Mouse (Mus musculus): ENCODE measurements around the gene Alkbh6. TPM values are rescaled to one million over a fixed set of nuclear protein-coding genes. Genes with fewer than 3 reads are reported as not detected.

Alkbh6 gene
- total RNA-seq, 1 experiment, result 24.5 TPM

DNA sequence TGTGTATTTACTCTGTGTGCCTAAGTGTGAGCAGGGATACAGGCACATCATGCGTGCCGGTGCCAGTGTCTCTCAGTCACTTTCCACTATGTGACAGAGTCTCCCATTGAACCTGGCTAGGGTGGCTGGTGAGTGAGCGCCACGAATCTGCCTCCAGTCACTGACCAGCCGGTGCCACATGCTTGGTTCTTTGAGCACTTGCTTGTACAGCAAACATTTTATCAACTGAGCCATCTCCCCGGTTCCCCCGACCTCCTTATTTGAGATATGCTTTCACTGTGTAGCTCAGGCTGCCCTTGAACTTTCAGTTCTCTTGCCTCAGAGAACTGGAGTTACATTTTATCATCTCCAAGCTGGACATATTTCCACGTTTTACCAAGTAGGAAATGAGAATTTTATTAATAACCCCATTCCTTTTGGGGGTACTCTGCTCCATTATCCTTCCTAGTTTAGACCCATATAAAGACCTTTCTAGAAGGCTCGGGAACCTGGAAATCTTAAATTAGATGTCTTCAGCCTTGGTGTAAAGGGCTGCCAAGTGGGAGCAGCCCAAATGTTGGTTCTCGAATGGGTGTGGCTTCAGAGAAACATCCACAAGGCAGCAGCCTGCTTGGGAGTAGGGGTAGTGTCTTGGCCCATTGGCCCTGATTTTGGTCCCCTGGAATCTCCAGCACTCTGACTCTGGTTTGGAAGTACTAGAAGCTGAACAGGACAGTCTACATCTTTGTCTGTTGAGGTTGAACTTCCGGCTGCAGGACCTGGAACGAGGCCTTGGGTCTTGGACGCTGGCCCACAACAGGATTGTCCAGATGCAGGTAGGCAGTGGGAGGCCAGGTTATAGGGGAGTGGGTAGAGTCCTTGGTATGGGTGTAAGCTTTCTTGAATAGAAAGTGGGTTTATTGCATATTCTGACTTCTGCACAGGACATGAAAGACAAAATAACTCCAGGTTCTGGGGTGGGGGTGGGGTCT, 7.3 kb downstream of the Alkbh6 start:
- no peak overlapping the region for H3K9ac ChIP-seq (ENCODE audit: insufficient read depth, low read depth, low read length, poor library complexity, severe bottlenecking)
- H3K4me3 ChIP-seq (ENCODE audit: insufficient read depth in 1 of 2, low read depth in 1 of 2, low read length in 2 of 2, poor library complexity in 1 of 2, severe bottlenecking in 1 of 2), result peak overlapping the region; percentile 68 to 78; a peak in 3 of 4 replicates
- H3K9me3 ChIP-seq (ENCODE audit: control insufficient read depth, insufficient read depth, low read depth, low read length), result no peaks in the 10 kb centered on the region
- no peak for TF ChIP-seq ZC3H11A (IDR thresholded peaks at IDR 0.05; ENCODE audit: borderline replicate concordance, low read depth, low read length)
- no peak for TF ChIP-seq MAFK (IDR thresholded peaks at IDR 0.05; ENCODE audit: insufficient read depth, low read depth, low read length)
- no peak for TF ChIP-seq ZNF384 (IDR thresholded peaks at IDR 0.05; ENCODE audit: low read depth, low read length)
- TF ChIP-seq HCFC1 (IDR thresholded peaks at IDR 0.05; ENCODE audit: borderline replicate concordance, insufficient read depth, low read length), result no peak
- TF ChIP-seq CHD2 (IDR thresholded peaks at IDR 0.05; ENCODE audit: low read depth, low read length), result no peak
- H3K36me3 ChIP-seq (ENCODE audit: control insufficient read depth, insufficient read depth, low read length, poor library complexity, severe bottlenecking), result peaks cover 5% of the 10 kb centered on the region; the same call in 1 of the 2 replicates
- no peak for DNase-seq (ENCODE audit: low read depth, low spot score)
- in situ Hi-C loops (cut with MboI; ENCODE audit: low sequenced_read_pairs in 2 of 2, unreplicated experiment in 2 of 2), result no loop called here
- H3K4me1 ChIP-seq (ENCODE audit: control insufficient read depth in 2 of 2, insufficient read depth in 2 of 2, low read length in 2 of 2, poor library complexity in 1 of 2), result peaks cover 0 to 6% of the 10 kb centered on the region in 2 experiments; a peak in 2 of 4 replicates
- no peak overlapping the region for H3K27ac ChIP-seq (ENCODE audit: insufficient read depth, low read depth, low read length, poor library complexity, severe bottlenecking)

DNA sequence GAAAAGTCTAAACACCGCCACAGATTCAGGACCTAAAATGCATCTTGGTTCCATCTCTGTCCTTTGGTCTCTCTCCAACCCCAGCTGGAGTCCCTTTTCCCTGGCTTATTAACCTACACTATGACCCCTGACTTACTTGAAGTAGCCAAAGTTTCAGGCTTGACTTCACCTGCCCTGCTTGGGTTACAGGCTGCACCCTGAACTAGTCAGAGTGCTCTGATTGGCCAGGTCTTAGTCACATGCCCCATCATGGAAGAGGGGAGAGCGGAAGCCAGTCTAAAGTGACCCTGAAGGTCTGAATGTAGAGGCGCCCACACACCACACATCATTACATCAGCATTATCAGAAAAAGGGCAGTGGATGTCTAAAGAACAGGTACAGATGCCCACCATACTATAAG, 9.6 kb downstream of the Alkbh6 start:
- no peak for TF ChIP-seq HCFC1 (IDR thresholded peaks at IDR 0.05; ENCODE audit: borderline replicate concordance, insufficient read depth, low read length)
- no peak for TF ChIP-seq ZC3H11A (IDR thresholded peaks at IDR 0.05; ENCODE audit: borderline replicate concordance, low read depth, low read length)
- no peak for TF ChIP-seq ZNF384 (IDR thresholded peaks at IDR 0.05; ENCODE audit: low read depth, low read length)
- TF ChIP-seq CHD2 (IDR thresholded peaks at IDR 0.05; ENCODE audit: low read depth, low read length), result no peak
- no peak for TF ChIP-seq MAFK (IDR thresholded peaks at IDR 0.05; ENCODE audit: insufficient read depth, low read depth, low read length)
- H3K4me1 ChIP-seq (ENCODE audit: control insufficient read depth in 2 of 2, insufficient read depth in 2 of 2, low read length in 2 of 2, poor library complexity in 1 of 2), result peaks cover 4 to 7% of the 10 kb centered on the region in 2 experiments; a peak in 3 of 4 replicates
- DNase-seq (ENCODE audit: low read depth, low spot score), result no peak
- H3K9ac ChIP-seq (ENCODE audit: insufficient read depth, low read depth, low read length, poor library complexity, severe bottlenecking), result no peak overlapping the region
- peaks cover 5% of the 10 kb centered on the region; the same call in 1 of the 2 replicates for H3K36me3 ChIP-seq (ENCODE audit: control insufficient read depth, insufficient read depth, low read length, poor library complexity, severe bottlenecking)
- H3K4me3 ChIP-seq (ENCODE audit: insufficient read depth in 1 of 2, low read depth in 1 of 2, low read length in 2 of 2, poor library complexity in 1 of 2, severe bottlenecking in 1 of 2), result no peak overlapping the region
- no peaks in the 10 kb centered on the region for H3K9me3 ChIP-seq (ENCODE audit: control insufficient read depth, insufficient read depth, low read depth, low read length)
- in situ Hi-C loops (cut with MboI; ENCODE audit: low sequenced_read_pairs in 2 of 2, unreplicated experiment in 2 of 2), result no loop called here
- no peak overlapping the region for H3K27ac ChIP-seq (ENCODE audit: insufficient read depth, low read depth, low read length, poor library complexity, severe bottlenecking)

DNA sequence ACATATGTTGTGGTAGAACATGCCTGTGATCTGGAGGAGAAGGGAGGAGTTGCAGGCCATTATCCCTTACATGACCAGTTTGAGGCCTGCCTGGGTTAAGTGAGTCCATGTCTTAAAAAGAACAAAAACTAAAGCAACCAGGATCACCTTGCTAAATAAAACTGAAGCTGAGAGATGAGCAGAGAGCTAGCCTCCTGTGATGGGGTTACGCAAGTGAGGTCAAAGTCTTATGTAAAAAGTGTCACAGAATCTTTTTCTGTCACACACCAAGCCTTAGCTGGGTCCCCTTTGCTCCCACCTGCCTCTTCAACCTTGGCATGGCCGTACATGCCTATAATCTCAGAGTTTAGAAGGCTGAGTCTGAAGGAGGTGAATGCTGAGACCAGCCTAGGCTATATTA, 12.4 kb downstream of the Alkbh6 start:
- in situ Hi-C loops (cut with MboI; ENCODE audit: low sequenced_read_pairs in 2 of 2, unreplicated experiment in 2 of 2), result no loop called here
- Histone ChIP-seq H3K36me3 (ENCODE audit: control insufficient read depth, insufficient read depth, low read length, poor library complexity, severe bottlenecking) (peaks cover 5% of the 10 kb centered on the region; the same call in 1 of the 2 replicates), H3K27ac (ENCODE audit: insufficient read depth, low read depth, low read length, poor library complexity, severe bottlenecking) (no peak overlapping the region), H3K9ac (ENCODE audit: insufficient read depth, low read depth, low read length, poor library complexity, severe bottlenecking) (no peak overlapping the region; the same call in 1 of the 2 replicates), H3K4me3 (ENCODE audit: insufficient read depth in 1 of 2, low read depth in 1 of 2, low read length in 2 of 2, poor library complexity in 1 of 2, severe bottlenecking in 1 of 2) (peak overlapping the region in 1 of 2 experiments; percentile 98; a peak in 2 of 4 replicates), H3K9me3 (ENCODE audit: control insufficient read depth, insufficient read depth, low read depth, low read length) (no peaks in the 10 kb centered on the region), H3K4me1 (ENCODE audit: control insufficient read depth in 2 of 2, insufficient read depth in 2 of 2, low read length in 2 of 2, poor library complexity in 1 of 2) (peaks cover 3 to 4% of the 10 kb centered on the region in 2 experiments; a peak in 2 of 4 replicates)
- TF ChIP-seq CHD2 (IDR thresholded peaks at IDR 0.05; ENCODE audit: low read depth, low read length) (no peak), MAFK (IDR thresholded peaks at IDR 0.05; ENCODE audit: insufficient read depth, low read depth, low read length) (no peak), ZNF384 (IDR thresholded peaks at IDR 0.05; ENCODE audit: low read depth, low read length) (no peak), HCFC1 (IDR thresholded peaks at IDR 0.05; ENCODE audit: borderline replicate concordance, insufficient read depth, low read length) (no peak), ZC3H11A (IDR thresholded peaks at IDR 0.05; ENCODE audit: borderline replicate concordance, low read depth, low read length) (no peak)
- DNase-seq (ENCODE audit: low read depth, low spot score), result no peak

DNA sequence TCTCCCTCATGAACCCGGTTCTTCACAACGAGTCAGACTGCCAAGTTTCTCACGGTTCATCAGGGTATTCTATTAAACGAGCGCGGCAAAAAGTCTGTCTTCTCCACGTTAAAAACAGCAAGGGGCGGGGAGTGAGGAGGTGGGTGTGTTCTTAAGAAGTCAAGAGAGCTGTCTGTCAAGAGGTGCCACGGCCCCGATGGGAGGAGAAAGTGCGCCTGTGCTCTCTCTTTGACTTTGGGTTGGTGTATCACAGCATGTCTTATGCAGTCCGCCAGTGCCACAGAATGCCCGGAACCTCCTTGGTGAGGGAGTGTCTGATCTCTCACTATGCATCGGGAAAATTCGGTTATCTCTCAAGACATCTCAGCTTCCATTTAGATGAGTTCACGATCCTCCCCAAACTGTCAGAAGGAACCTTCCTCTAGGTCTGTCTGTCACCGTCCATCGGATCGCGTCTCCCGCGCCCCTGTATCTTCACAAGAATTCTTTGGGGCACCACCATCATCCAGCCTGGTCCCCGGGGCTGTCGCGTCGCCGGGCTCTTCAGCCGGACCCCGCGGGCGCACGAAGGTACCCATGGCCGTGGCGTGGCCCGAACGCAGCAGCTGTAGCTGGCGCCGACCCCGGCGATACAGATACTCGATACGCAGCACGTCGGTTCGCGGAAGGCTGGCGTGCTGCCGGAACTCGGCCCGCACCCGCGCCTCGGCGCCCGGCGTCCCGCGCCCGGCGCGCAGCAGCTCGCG, 13.2 kb downstream of the Alkbh6 start, which contains the start of gene E130208F15Rik:
TSS of gene E130208F15Rik (plus strand) at position 202 of the 746 bp plus-strand sequence.
- no peak for TF ChIP-seq ZNF384 (IDR thresholded peaks at IDR 0.05; ENCODE audit: low read depth, low read length)
- TF ChIP-seq ZC3H11A (IDR thresholded peaks at IDR 0.05; ENCODE audit: borderline replicate concordance, low read depth, low read length), result no peak
- 0 out of 2 replicates have a peak, but pooled peaks have one; percentile 50 for TF ChIP-seq HCFC1 (IDR thresholded peaks at IDR 0.05; ENCODE audit: borderline replicate concordance, insufficient read depth, low read length)
- Histone ChIP-seq H3K4me3 (ENCODE audit: insufficient read depth in 1 of 2, low read depth in 1 of 2, low read length in 2 of 2, poor library complexity in 1 of 2, severe bottlenecking in 1 of 2) (peak within 1 kb of the TSS; percentile 92 to 98), H3K9me3 (ENCODE audit: control insufficient read depth, insufficient read depth, low read depth, low read length) (no peaks in the 10 kb centered on the region), H3K27ac (ENCODE audit: insufficient read depth, low read depth, low read length, poor library complexity, severe bottlenecking) (peak within 1 kb of the TSS; percentile 56; the same call in 1 of the 2 replicates), H3K4me1 (ENCODE audit: control insufficient read depth in 2 of 2, insufficient read depth in 2 of 2, low read length in 2 of 2, poor library complexity in 1 of 2) (peaks cover 3 to 4% of the 10 kb centered on the region in 2 experiments; a peak in 2 of 4 replicates), H3K36me3 (ENCODE audit: control insufficient read depth, insufficient read depth, low read length, poor library complexity, severe bottlenecking) (peaks cover 3% of the 10 kb centered on the region; the same call in 1 of the 2 replicates), H3K9ac (ENCODE audit: insufficient read depth, low read depth, low read length, poor library complexity, severe bottlenecking) (peak within 1 kb of the TSS; percentile 84)
- DNase-seq (ENCODE audit: low read depth, low spot score), result peak; percentile 72
- in situ Hi-C loops (cut with MboI; ENCODE audit: low sequenced_read_pairs in 2 of 2, unreplicated experiment in 2 of 2), result no loop called here

All from ES-E14 (cell line).